19 mouse cellular contexts compared by ENCODE assay signal in genomic region chrX:134116417-134116816, GRCm38 (mm10). TPM values are rescaled to one million over a fixed set of nuclear protein-coding genes. Genes with fewer than 3 reads are reported as not detected.
DNase-seq lines count a peak whose midpoint lies in the region; ATAC-seq and TF ChIP-seq lines count a peak whose summit lies in the region.
"Had no signal": no experiment of that assay in that cellular context is flagged by ENCODE, and none has a peak within 500 bp of the region (broad histone marks: within the 10 kb centered on the region; RNA-seq: fewer than 3 reads in every experiment).

No protein-coding gene starts in this region.

- no peak overlapping the region for H3K27ac ChIP-seq in liver, adult 2 months (replicated peaks; ENCODE audit: insufficient read depth, low read depth, low read length)
- no peak overlapping the region for H3K27ac ChIP-seq in liver, embryonic 12.5 days
- no peak overlapping the region for H3K27ac ChIP-seq in cerebellum, adult 2 months (ENCODE audit: insufficient read depth, low read length)
- no peak overlapping the region for H3K27ac ChIP-seq in hindbrain, embryonic 12.5 days
- H3K27ac ChIP-seq: embryonic facial prominence, embryonic 10.5 days had no signal

- no peaks in the 10 kb centered on the region for H3K27me3 ChIP-seq in liver, adult 2 months (ENCODE audit: control insufficient read depth, insufficient read depth, low read length)
- no peaks in the 10 kb centered on the region for H3K27me3 ChIP-seq in liver, embryonic 12.5 days (replicated peaks)
- H3K27me3 ChIP-seq in G1E (ENCODE audit: insufficient read depth, low read length), result no peaks in the 10 kb centered on the region
- H3K27me3 ChIP-seq in cerebellum, adult 2 months (ENCODE audit: control insufficient read depth, insufficient read depth, low read length), result no peaks in the 10 kb centered on the region
- peaks cover 9% of the 10 kb centered on the region; the same call in 1 of the 2 replicates for H3K27me3 ChIP-seq in hindbrain, embryonic 12.5 days
- H3K27me3 ChIP-seq: heart, embryonic 12.5 days had no signal

- H3K4me2 ChIP-seq in liver, embryonic 12.5 days, result no peak overlapping the region
- H3K4me2 ChIP-seq in hindbrain, embryonic 12.5 days (replicated peaks), result no peak overlapping the region
- H3K4me2 ChIP-seq: heart, embryonic 12.5 days had no signal

- no peak for TF ChIP-seq POLR2A in liver, adult 2 months (IDR thresholded peaks at IDR 0.05; ENCODE audit: extremely low read depth, insufficient read depth, low read length)
- TF ChIP-seq POLR2A in cerebellum, adult 2 months (IDR thresholded peaks at IDR 0.05; ENCODE audit: borderline replicate concordance, insufficient read depth, low read length), result no peak

- peak; percentile 11 for DNase-seq in liver, adult 2 months (ENCODE audit: extremely low read depth, low read depth, low spot score)
- no peak for DNase-seq in G1E (ENCODE audit: low spot score)
- DNase-seq in cerebellum, adult 2 months, result no peak
- no peak for DNase-seq in testis, postnatal 14 days (ENCODE audit: low spot score)
- DNase-seq: adrenal gland, adult 2 months; adrenal gland, postnatal 25 days; cerebellum, adult 8-10 months; cerebellum, postnatal 25 days; gastrocnemius, postnatal 10 days had no signal

- WGBS in liver, adult 2 months, result 61% methylated on average over 3 of the region's 3 CpGs
- WGBS in liver, embryonic 12.5 days (ENCODE audit: insufficient replicate concordance), result 42% methylated on average over 3 of the region's 3 CpGs
- 74% methylated on average over 3 of the region's 3 CpGs for WGBS in cerebellum, adult 2 months
- 83% methylated on average over 3 of the region's 3 CpGs for WGBS in hindbrain, embryonic 12.5 days

- no peak for TF ChIP-seq CTCF in liver, adult 2 months (IDR thresholded peaks at IDR 0.05; ENCODE audit: low read depth, low read length)
- no peak for TF ChIP-seq CTCF in G1E (IDR thresholded peaks at IDR 0.05; ENCODE audit: low read depth, low read length)
- no peak for TF ChIP-seq CTCF in cerebellum, adult 2 months (IDR thresholded peaks at IDR 0.05; ENCODE audit: borderline replicate concordance, insufficient read depth, low read depth, low read length)

- no peak overlapping the region for H3K9ac ChIP-seq in liver, adult 2 months (ENCODE audit: low read depth, low read length)
- no peak overlapping the region for H3K9ac ChIP-seq in liver, embryonic 12.5 days
- H3K9ac ChIP-seq in hindbrain, embryonic 12.5 days, result no peak overlapping the region
- H3K9ac ChIP-seq: heart, embryonic 12.5 days had no signal

- no peaks in the 10 kb centered on the region for H3K4me1 ChIP-seq in liver, adult 2 months (ENCODE audit: control insufficient read depth, insufficient read depth, low read length)
- H3K4me1 ChIP-seq in liver, embryonic 12.5 days, result no peaks in the 10 kb centered on the region
- peaks cover 2% of the 10 kb centered on the region; the same call in 1 of the 2 replicates for H3K4me1 ChIP-seq in G1E (ENCODE audit: insufficient read depth, low read depth, low read length)
- H3K4me1 ChIP-seq in cerebellum, adult 2 months (ENCODE audit: control insufficient read depth, insufficient read depth, low read length), result no peaks in the 10 kb centered on the region
- H3K4me1 ChIP-seq in hindbrain, embryonic 12.5 days, result no peaks in the 10 kb centered on the region
- H3K4me1 ChIP-seq: embryonic facial prominence, embryonic 10.5 days; heart, embryonic 12.5 days had no signal

- H3K79me2 ChIP-seq in liver, adult 2 months (ENCODE audit: control insufficient read depth, insufficient read depth, low read length), result no peaks in the 10 kb centered on the region

- ATAC-seq in liver, embryonic 12.5 days, result no peak
- ATAC-seq in G1E (ENCODE audit: extremely low read depth, insufficient number of reproducible peaks, low FRiP score, poor library complexity, severe bottlenecking), result peak; percentile 49
- peak; percentile 98 for ATAC-seq in common myeloid progenitor, adult 5-6 weeks (replicated peaks; ENCODE audit: low read depth, poor library complexity, severe bottlenecking)
- ATAC-seq in megakaryocyte progenitor cell, adult 5-6 weeks (replicated peaks; ENCODE audit: poor library complexity), result peak; percentile 100
- no peak for ATAC-seq in hindbrain, embryonic 12.5 days (ENCODE audit: low FRiP score)
- ATAC-seq: forebrain, embryonic 14.5 days; hindbrain, embryonic 16.5 days; inflammation-experienced regulatory T-cells, adult 6 months; intestine, postnatal 0 days had no signal

- H3K9me3 ChIP-seq in liver, embryonic 12.5 days (replicated peaks), result no peaks in the 10 kb centered on the region
- no peaks in the 10 kb centered on the region for H3K9me3 ChIP-seq in G1E (replicated peaks)
- H3K9me3 ChIP-seq in hindbrain, embryonic 12.5 days (replicated peaks), result no peaks in the 10 kb centered on the region
- H3K9me3 ChIP-seq: embryonic facial prominence, embryonic 10.5 days; heart, embryonic 12.5 days had no signal

- no peak overlapping the region for H3K4me3 ChIP-seq in liver, adult 2 months (ENCODE audit: insufficient read depth, low read depth, low read length)
- H3K4me3 ChIP-seq in liver, embryonic 12.5 days, result no peak overlapping the region
- no peak overlapping the region for H3K4me3 ChIP-seq in G1E (ENCODE audit: low read depth, low read length)
- no peak overlapping the region for H3K4me3 ChIP-seq in cerebellum, adult 2 months (replicated peaks; ENCODE audit: insufficient read depth, low read depth, low read length)
- H3K4me3 ChIP-seq in hindbrain, embryonic 12.5 days, result no peak overlapping the region
- H3K4me3 ChIP-seq: embryonic facial prominence, embryonic 10.5 days; heart, embryonic 12.5 days had no signal

- no peaks in the 10 kb centered on the region for H3K36me3 ChIP-seq in liver, adult 2 months (ENCODE audit: control insufficient read depth, insufficient read depth, low read length)
- no peaks in the 10 kb centered on the region for H3K36me3 ChIP-seq in liver, embryonic 12.5 days
- no peaks in the 10 kb centered on the region for H3K36me3 ChIP-seq in G1E (replicated peaks)
- H3K36me3 ChIP-seq in hindbrain, embryonic 12.5 days, result no peaks in the 10 kb centered on the region
- H3K36me3 ChIP-seq: embryonic facial prominence, embryonic 10.5 days; heart, embryonic 12.5 days had no signal

RNA-seq across cellular contexts. Expression of gene Xkrx, which starts 45.5 kb away (rescaled TPM):
- total RNA-seq in liver, adult 2 months (2014; rRNA removed), result 0.07 and 0.09 TPM in 2 replicates
- polyA plus RNA-seq in liver, adult 2 months (2012; rRNA removed), result 0.09 and 0.10 TPM in 2 replicates
- not detected in 2 replicates for polyA plus RNA-seq in liver, embryonic 12.5 days (2016; fragmentation: Nextera tagmentation; extraction: Ambion mirVana)
- 0.30 and 1.2 TPM in 2 replicates for total RNA-seq in G1E (2014; fragmentation: Nextera tagmentation)
- total RNA-seq in G1E (2017), result 0.17 and 0.22 TPM in 2 replicates
- not detected in 2 replicates for polyA plus RNA-seq in G1E (2012)
- total RNA-seq in common myeloid progenitor, adult 5-6 weeks (2017), result not detected in 2 replicates
- 0.59 and 1.4 TPM in 2 replicates for total RNA-seq in megakaryocyte progenitor cell, adult 5-6 weeks (2015)
- not detected in 2 replicates for total RNA-seq in megakaryocyte progenitor cell, adult 5-6 weeks (2017)
- 1.7 and 2.0 TPM in 2 replicates for polyA plus RNA-seq in cerebellum, adult 2 months (2012; rRNA removed)
- 0.09 and 0.13 TPM in 2 replicates for polyA plus RNA-seq in hindbrain, embryonic 12.5 days (2016; fragmentation: Nextera tagmentation; extraction: Ambion mirVana)
- polyA plus RNA-seq: embryonic facial prominence, embryonic 10.5 days had no signal

RNA-seq across cellular contexts. Expression of gene Cstf2, which starts 57.4 kb away (rescaled TPM):
- 8.1 and 8.9 TPM in 2 replicates for total RNA-seq in liver, adult 2 months (2014; rRNA removed)
- 7.5 and 8.1 TPM in 2 replicates for polyA plus RNA-seq in liver, adult 2 months (2012; rRNA removed)
- 38.3 and 40.2 TPM in 2 replicates for polyA plus RNA-seq in liver, embryonic 12.5 days (2016; fragmentation: Nextera tagmentation; extraction: Ambion mirVana)
- total RNA-seq in G1E (2014; fragmentation: Nextera tagmentation) (83.9 and 105 TPM in 2 replicates), G1E (2017) (81.0 and 104 TPM in 2 replicates)
- polyA plus RNA-seq in G1E (2012), result 37.6 and 69.7 TPM in 2 replicates
- 72.9 and 102 TPM in 2 replicates for total RNA-seq in common myeloid progenitor, adult 5-6 weeks (2017)
- 65.6 and 75.7 TPM in 2 replicates for total RNA-seq in megakaryocyte progenitor cell, adult 5-6 weeks (2015)
- 83.0 and 93.4 TPM in 2 replicates for total RNA-seq in megakaryocyte progenitor cell, adult 5-6 weeks (2017)
- 106 and 109 TPM in 2 replicates for polyA plus RNA-seq in cerebellum, adult 2 months (2012; rRNA removed)
- 70.2 and 70.5 TPM in 2 replicates for polyA plus RNA-seq in hindbrain, embryonic 12.5 days (2016; fragmentation: Nextera tagmentation; extraction: Ambion mirVana)

Comparison
In these comparisons a context has a peak if more than half of its experiments do, and no peak if none do; other contexts are left out.
1. ATAC-seq: peak in G1E (single experiment), common myeloid progenitor, adult 5-6 weeks (single experiment) and megakaryocyte progenitor cell, adult 5-6 weeks (single experiment); none in liver, embryonic 12.5 days (single experiment) and hindbrain, embryonic 12.5 days (single experiment).